Mouse (Mus musculus): Measurements from ENCODE around the gene Slc5a1. TPM values are rescaled to one million over a fixed set of nuclear protein-coding genes. Genes with fewer than 3 reads are reported as not detected.

Gene Slc5a1
- total RNA-seq, 2 experiments from 2014 or later, result not detected

GRCm38 (mm10) chr5:33146837-33147236 lies 42.8 kb downstream of the Slc5a1 start:
- no peak for ATAC-seq (replicated peaks; ENCODE audit: low FRiP score, low TSS enrichment, poor library complexity, severe bottlenecking)

GRCm38 (mm10) chr5:33147691-33148090 lies 43.7 kb downstream of the Slc5a1 start:
- ATAC-seq (replicated peaks; ENCODE audit: low FRiP score, low TSS enrichment, poor library complexity, severe bottlenecking), result no peak

GRCm38 (mm10) chr5:33193567-33193966 lies 89.5 kb downstream of the Slc5a1 start:
- peak; percentile 86 for ATAC-seq (replicated peaks; ENCODE audit: low FRiP score, low TSS enrichment, poor library complexity, severe bottlenecking)

GRCm38 (mm10) chr5:33195246-33195852 lies 91.3 kb downstream of the Slc5a1 start:
- ATAC-seq (replicated peaks; ENCODE audit: low FRiP score, low TSS enrichment, poor library complexity, severe bottlenecking), result no peak

- no peak for ATAC-seq (replicated peaks; ENCODE audit: low FRiP score, low TSS enrichment, poor library complexity, severe bottlenecking)
Measured at GRCm38 (mm10) chr5:33200071-33200470, 96.1 kb downstream of the Slc5a1 start.

- no peak for ATAC-seq (replicated peaks; ENCODE audit: low FRiP score, low TSS enrichment, poor library complexity, severe bottlenecking)
Measured at GRCm38 (mm10) chr5:33201697-33202096, 97.7 kb downstream of the Slc5a1 start.

- no peak for ATAC-seq (replicated peaks; ENCODE audit: low FRiP score, low TSS enrichment, poor library complexity, severe bottlenecking)
Measured at GRCm38 (mm10) chr5:33202516-33203170, 98.6 kb downstream of the Slc5a1 start.

- no peak for ATAC-seq (replicated peaks; ENCODE audit: low FRiP score, low TSS enrichment, poor library complexity, severe bottlenecking)
Measured at GRCm38 (mm10) chr5:33203171-33203565, 99.1 kb downstream of the Slc5a1 start.

- ATAC-seq (replicated peaks; ENCODE audit: low FRiP score, low TSS enrichment, poor library complexity, severe bottlenecking), result peak; percentile 82
Measured at GRCm38 (mm10) chr5:33203691-33204242, 99.7 kb downstream of the Slc5a1 start.

GRCm38 (mm10) chr5:33204284-33204683 lies 100.3 kb downstream of the Slc5a1 start:
- no peak for ATAC-seq (replicated peaks; ENCODE audit: low FRiP score, low TSS enrichment, poor library complexity, severe bottlenecking)

GRCm38 (mm10) chr5:33206328-33206727 lies 102.3 kb downstream of the Slc5a1 start:
- ATAC-seq (replicated peaks; ENCODE audit: low FRiP score, low TSS enrichment, poor library complexity, severe bottlenecking), result no peak

GRCm38 (mm10) chr5:33207136-33207535 lies 103.1 kb downstream of the Slc5a1 start:
- ATAC-seq (replicated peaks; ENCODE audit: low FRiP score, low TSS enrichment, poor library complexity, severe bottlenecking), result no peak

- ATAC-seq (replicated peaks; ENCODE audit: low FRiP score, low TSS enrichment, poor library complexity, severe bottlenecking), result peak; percentile 60
Measured at GRCm38 (mm10) chr5:33208533-33209245, 104.7 kb downstream of the Slc5a1 start.

GRCm38 (mm10) chr5:33210515-33210914 lies 106.5 kb downstream of the Slc5a1 start:
- no peak for ATAC-seq (replicated peaks; ENCODE audit: low FRiP score, low TSS enrichment, poor library complexity, severe bottlenecking)

- no peak for ATAC-seq (replicated peaks; ENCODE audit: low FRiP score, low TSS enrichment, poor library complexity, severe bottlenecking)
Measured at GRCm38 (mm10) chr5:33211254-33211653, 107.2 kb downstream of the Slc5a1 start.

Other genes starting within 250 kb of the Slc5a1 start
- gene Prr14l, start 250.0 kb upstream of the Slc5a1 start, total RNA-seq (2014; fragmentation: Nextera tagmentation), result 45.5 and 63.9 TPM in 2 replicates
- 56.5 and 63.8 TPM in 2 replicates for gene Prr14l, start 250.0 kb upstream of the Slc5a1 start, total RNA-seq (2017)
- gene Depdc5, start 240.5 kb upstream of the Slc5a1 start, total RNA-seq (2014; fragmentation: Nextera tagmentation), result 15.7 and 28.8 TPM in 2 replicates
- gene Depdc5, start 240.5 kb upstream of the Slc5a1 start, total RNA-seq (2017), result 19.4 and 21.3 TPM in 2 replicates
- gene Ywhah, start 85.4 kb upstream of the Slc5a1 start, total RNA-seq (2014; fragmentation: Nextera tagmentation), result 240 and 310 TPM in 2 replicates
- 135 and 160 TPM in 2 replicates for gene Ywhah, start 85.4 kb upstream of the Slc5a1 start, total RNA-seq (2017)
- gene Spon2, start 114.2 kb downstream of the Slc5a1 start, total RNA-seq (2014; fragmentation: Nextera tagmentation), result 23.4 and 35.0 TPM in 2 replicates
- 14.8 and 15.1 TPM in 2 replicates for gene Spon2, start 114.2 kb downstream of the Slc5a1 start, total RNA-seq (2017)
- 208 and 216 TPM in 2 replicates for gene Ctbp1, start 170.8 kb downstream of the Slc5a1 start, total RNA-seq (2014; fragmentation: Nextera tagmentation)
- gene Ctbp1, start 170.8 kb downstream of the Slc5a1 start, total RNA-seq (2017), result 136 and 192 TPM in 2 replicates
- 60.4 and 69.2 TPM in 2 replicates for gene Maea, start 231.3 kb downstream of the Slc5a1 start, total RNA-seq (2014; fragmentation: Nextera tagmentation)
- 218 and 226 TPM in 2 replicates for gene Maea, start 231.3 kb downstream of the Slc5a1 start, total RNA-seq (2017)